Mouse (Mus musculus): ENCODE measurements around the gene Vnn1. TPM values are rescaled to one million over a fixed set of nuclear protein-coding genes. Genes with fewer than 3 reads are reported as not detected.

Vnn1 gene
- 2.1 and 2.3 TPM in 2 replicates for polyA plus RNA-seq (2015; fragmentation: Nextera tagmentation; extraction: Ambion mirVana)

GRCm38 (mm10) chr10:23894601-23895349 is at the start of gene Vnn1:
Vnn1 (plus strand) TSS chr10:23894688.
- no peaks in the 10 kb centered on the region for H3K9me3 ChIP-seq (replicated peaks)
- no peaks in the 10 kb centered on the region for H3K36me3 ChIP-seq (replicated peaks)
- no peak within 1 kb of the TSS for H3K27ac ChIP-seq (replicated peaks)
- H3K4me2 ChIP-seq = peak within 1 kb of the TSS; percentile 46
- H3K27me3 ChIP-seq = no peaks in the 10 kb centered on the region
- H3K9ac ChIP-seq = no peak within 1 kb of the TSS
- WGBS (ENCODE audit: insufficient replicate concordance) = 29% methylated on average over 21 of the region's 21 CpGs
- ATAC-seq (ENCODE audit: insufficient read depth) = no peak
- H3K4me1 ChIP-seq (replicated peaks) = no peaks in the 10 kb centered on the region; the same call in 1 of the 2 replicates
- no peak within 1 kb of the TSS for H3K4me3 ChIP-seq (replicated peaks)

GRCm38 (mm10) chr10:23851228-23851912 is 43.1 kb upstream of the Vnn1 start, which contains the start of gene Vnn3:
Vnn3 (plus strand) TSS chr10:23851462.
- Histone ChIP-seq H3K27ac (replicated peaks) (no peak within 1 kb of the TSS), H3K4me2 (no peak within 1 kb of the TSS), H3K9ac (no peak within 1 kb of the TSS), H3K36me3 (replicated peaks) (no peaks in the 10 kb centered on the region), H3K9me3 (replicated peaks) (no peaks in the 10 kb centered on the region), H3K4me3 (replicated peaks) (no peak within 1 kb of the TSS), H3K27me3 (no peaks in the 10 kb centered on the region), H3K4me1 (replicated peaks) (no peaks in the 10 kb centered on the region; the same call in 1 of the 2 replicates)
- 52% methylated on average over 4 of the region's 4 CpGs for WGBS (ENCODE audit: insufficient replicate concordance)
- peak; percentile 37; the same call in 1 of the 2 replicates for ATAC-seq (ENCODE audit: insufficient read depth)

DNA sequence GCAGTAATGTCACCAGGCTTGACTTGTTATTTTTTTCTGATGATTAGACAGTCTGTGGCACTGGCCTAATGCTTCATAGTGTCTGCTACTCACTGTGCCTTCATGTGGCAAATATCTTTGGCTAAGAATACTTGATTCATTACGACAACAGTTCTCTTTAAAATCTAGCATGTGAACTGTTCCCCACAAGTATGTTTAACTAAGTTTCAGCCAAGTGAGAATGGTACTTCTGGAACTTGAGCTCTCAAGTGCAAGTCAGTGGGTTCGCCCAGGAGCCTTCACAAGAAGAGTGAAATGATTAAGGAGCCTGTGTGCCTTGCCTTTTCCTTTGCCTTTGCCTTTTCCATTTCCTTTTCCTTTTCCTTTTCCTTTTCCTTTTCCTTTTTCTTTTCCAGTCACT is 42.4 kb upstream of the Vnn1 start:
- no peak overlapping the region for H3K9ac ChIP-seq
- no peak for ATAC-seq (ENCODE audit: insufficient read depth)
- no peak overlapping the region for H3K4me3 ChIP-seq (replicated peaks)

DNA sequence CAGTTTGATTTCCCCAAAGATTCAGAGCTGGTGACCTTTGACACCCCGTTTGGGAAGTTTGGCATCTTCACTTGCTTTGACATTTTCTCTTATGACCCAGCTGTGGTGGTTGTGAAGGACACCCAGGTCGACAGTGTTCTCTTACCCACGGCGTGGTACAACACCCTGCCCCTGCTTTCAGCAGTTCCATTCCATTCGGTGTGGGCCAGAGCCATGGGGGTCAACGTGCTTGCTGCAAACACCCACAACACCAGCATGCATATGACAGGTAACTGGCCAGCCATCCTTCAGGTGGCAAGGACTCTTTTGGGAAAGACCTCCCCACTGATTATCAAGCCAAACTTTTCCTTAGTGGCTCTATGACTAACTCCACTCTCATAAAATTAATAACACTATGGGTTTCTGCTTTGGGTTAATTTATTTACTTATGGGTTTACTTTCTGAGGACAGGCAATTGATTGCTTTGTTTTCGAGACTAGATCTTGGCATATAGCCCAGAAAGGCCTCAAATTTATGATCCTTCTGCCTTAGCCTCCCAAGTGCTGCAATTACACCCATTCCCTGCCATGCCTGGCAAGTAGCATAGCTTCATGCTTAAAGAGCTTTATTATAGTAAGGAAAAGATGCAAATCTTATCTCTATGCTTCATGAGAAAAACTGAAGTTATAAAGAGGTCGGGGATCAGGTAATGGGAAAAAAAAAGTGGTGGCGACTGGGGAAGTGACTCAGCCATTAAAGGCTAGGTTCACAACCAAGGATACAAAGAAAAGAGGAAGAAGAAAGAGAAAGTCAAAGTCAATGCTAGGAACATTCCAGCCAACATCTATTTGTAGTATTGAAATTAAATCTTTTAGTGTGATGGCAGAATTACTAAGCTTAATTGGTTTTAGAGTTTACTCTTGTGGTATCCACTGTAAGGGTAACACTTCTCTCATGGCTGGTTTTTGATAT is 29.9 kb upstream of the Vnn1 start:
- Histone ChIP-seq H3K4me1 (replicated peaks) (no peaks in the 10 kb centered on the region), H3K4me2 (no peak overlapping the region), H3K27me3 (no peaks in the 10 kb centered on the region), H3K27ac (replicated peaks) (no peak overlapping the region), H3K36me3 (replicated peaks) (no peaks in the 10 kb centered on the region), H3K9ac (no peak overlapping the region), H3K4me3 (replicated peaks) (no peak overlapping the region), H3K9me3 (replicated peaks) (no peaks in the 10 kb centered on the region)
- no peak for ATAC-seq (ENCODE audit: insufficient read depth)
- WGBS (ENCODE audit: insufficient replicate concordance) = 51% methylated on average over 9 of the region's 9 CpGs

More for the DNA sequence above, 42.4 kb upstream of the Vnn1 start:
- H3K36me3 ChIP-seq (replicated peaks) = no peaks in the 10 kb centered on the region
- H3K4me2 ChIP-seq = no peak overlapping the region
- no peaks in the 10 kb centered on the region for H3K9me3 ChIP-seq (replicated peaks)
- no peaks in the 10 kb centered on the region; the same call in 1 of the 2 replicates for H3K4me1 ChIP-seq (replicated peaks)
- no peak overlapping the region for H3K27ac ChIP-seq (replicated peaks)
- WGBS (ENCODE audit: insufficient replicate concordance) = 62% methylated on average over 2 of the region's 2 CpGs
- no peaks in the 10 kb centered on the region for H3K27me3 ChIP-seq

- H3K27ac ChIP-seq (replicated peaks) = no peak overlapping the region
- no peak for ATAC-seq (ENCODE audit: insufficient read depth)
- no peaks in the 10 kb centered on the region for H3K4me1 ChIP-seq (replicated peaks)
- H3K36me3 ChIP-seq (replicated peaks) = no peaks in the 10 kb centered on the region
- no peak overlapping the region for H3K4me3 ChIP-seq (replicated peaks)
- no peak overlapping the region for H3K9ac ChIP-seq
- no peak overlapping the region for H3K4me2 ChIP-seq
- 67% methylated on average over 6 of the region's 6 CpGs for WGBS (ENCODE audit: insufficient replicate concordance)
- H3K27me3 ChIP-seq = no peaks in the 10 kb centered on the region
- no peaks in the 10 kb centered on the region for H3K9me3 ChIP-seq (replicated peaks)
These were observed 13.8 kb upstream of the Vnn1 start for GRCm38 (mm10) chr10:23880695-23881094.

DNA sequence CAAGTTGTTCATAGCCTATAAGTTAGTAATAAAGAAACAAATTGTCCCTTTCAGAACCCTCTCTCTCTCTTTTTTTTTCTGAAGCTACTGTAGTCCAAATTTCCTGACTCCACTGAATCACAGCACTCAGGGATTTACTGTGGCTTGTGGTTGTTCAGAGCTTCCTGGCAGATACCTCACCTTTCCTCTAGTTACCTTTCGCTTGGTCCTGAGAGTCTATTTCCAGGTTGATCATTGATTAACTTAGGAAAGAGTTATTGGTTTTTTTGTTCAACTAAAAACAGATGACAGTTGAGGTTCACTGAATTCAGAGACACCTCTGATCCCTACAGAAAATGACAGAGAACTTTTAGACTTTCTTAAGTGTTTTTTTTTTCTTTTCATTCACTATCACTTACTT is 9.6 kb upstream of the Vnn1 start:
- Histone ChIP-seq H3K36me3 (replicated peaks) (no peaks in the 10 kb centered on the region), H3K4me1 (replicated peaks) (no peaks in the 10 kb centered on the region), H3K9ac (no peak overlapping the region), H3K4me2 (no peak overlapping the region), H3K27me3 (no peaks in the 10 kb centered on the region), H3K4me3 (replicated peaks) (no peak overlapping the region), H3K27ac (replicated peaks) (no peak overlapping the region), H3K9me3 (replicated peaks) (no peaks in the 10 kb centered on the region)
- 50% methylated on average over 1 of the region's 1 CpGs for WGBS (ENCODE audit: insufficient replicate concordance)
- no peak for ATAC-seq (ENCODE audit: insufficient read depth)

DNA sequence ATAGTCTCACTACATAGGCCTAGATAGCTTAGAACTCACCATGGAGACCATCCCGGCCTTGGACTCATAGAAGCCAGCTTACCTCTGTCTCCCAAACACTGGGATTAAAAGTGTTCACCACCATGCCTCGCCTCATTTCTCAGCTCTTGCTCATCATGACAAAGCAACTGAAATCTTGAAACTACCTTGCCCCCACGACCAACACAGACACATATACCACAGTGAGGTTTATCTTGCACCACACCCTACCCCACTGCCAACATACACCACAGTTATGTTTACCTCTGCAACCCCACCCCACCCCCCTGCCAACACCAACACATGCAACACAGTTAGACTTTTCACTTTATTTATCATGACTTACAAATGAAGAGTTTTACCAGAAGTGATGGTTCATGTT is 8.4 kb upstream of the Vnn1 start:
- Histone ChIP-seq H3K9ac (no peak overlapping the region), H3K27ac (replicated peaks) (no peak overlapping the region), H3K4me2 (no peak overlapping the region), H3K27me3 (no peaks in the 10 kb centered on the region), H3K4me1 (replicated peaks) (no peaks in the 10 kb centered on the region), H3K4me3 (replicated peaks) (no peak overlapping the region), H3K36me3 (replicated peaks) (no peaks in the 10 kb centered on the region), H3K9me3 (replicated peaks) (no peaks in the 10 kb centered on the region)
- ATAC-seq (ENCODE audit: insufficient read depth) = no peak
- 37% methylated on average over 3 of the region's 3 CpGs for WGBS (ENCODE audit: insufficient replicate concordance)

DNA sequence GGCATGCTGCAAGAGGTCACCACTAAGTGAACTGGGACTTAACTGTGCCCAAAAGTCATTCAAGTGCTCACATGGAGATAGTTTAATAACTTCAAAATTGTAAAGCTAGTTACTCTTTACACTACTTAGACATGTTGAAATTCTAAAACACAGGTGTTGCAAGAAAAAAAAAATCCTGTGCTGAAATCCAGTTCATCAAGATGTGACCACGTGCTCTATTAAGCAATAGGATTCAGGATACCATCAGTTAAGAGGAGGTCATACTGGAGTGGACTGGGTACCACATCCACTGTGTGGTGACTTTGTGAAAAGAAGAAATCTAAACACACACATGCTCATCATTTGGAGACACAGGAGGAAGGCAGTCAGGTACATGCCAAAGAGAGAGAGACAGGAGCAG is 1.5 kb upstream of the Vnn1 start:
- no peak overlapping the region for H3K4me3 ChIP-seq (replicated peaks)
- no peaks in the 10 kb centered on the region for H3K9me3 ChIP-seq (replicated peaks)
- no peaks in the 10 kb centered on the region; the same call in 1 of the 2 replicates for H3K4me1 ChIP-seq (replicated peaks)
- 54% methylated on average over 1 of the region's 1 CpGs for WGBS (ENCODE audit: insufficient replicate concordance)
- H3K27me3 ChIP-seq = no peaks in the 10 kb centered on the region
- no peak overlapping the region for H3K4me2 ChIP-seq
- H3K27ac ChIP-seq (replicated peaks) = no peak overlapping the region
- ATAC-seq (ENCODE audit: insufficient read depth) = no peak
- no peaks in the 10 kb centered on the region for H3K36me3 ChIP-seq (replicated peaks)
- no peak overlapping the region for H3K9ac ChIP-seq

DNA sequence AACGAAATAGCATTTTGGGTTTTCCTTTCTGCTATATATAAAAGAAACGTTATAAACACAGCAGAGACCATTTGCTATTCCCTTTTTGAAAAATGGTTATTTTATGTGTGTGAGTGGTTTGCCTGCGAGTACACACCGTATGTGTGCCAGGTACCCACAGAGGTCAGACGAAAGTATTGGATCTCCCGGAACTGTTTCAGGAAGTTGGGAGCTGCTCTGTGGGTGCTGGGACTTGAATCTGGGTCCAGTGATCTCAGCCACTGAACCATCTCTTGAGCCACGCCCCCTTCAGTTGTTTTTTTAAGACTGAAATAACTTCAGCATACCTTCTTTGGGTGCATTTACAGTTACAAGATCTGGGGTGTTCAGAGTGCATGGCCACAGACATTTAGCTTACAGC is 888 bp downstream of the Vnn1 start:
- Histone ChIP-seq H3K27ac (replicated peaks) (no peak overlapping the region), H3K36me3 (replicated peaks) (no peaks in the 10 kb centered on the region), H3K4me3 (replicated peaks) (no peak overlapping the region), H3K4me1 (replicated peaks) (no peaks in the 10 kb centered on the region; the same call in 1 of the 2 replicates), H3K9me3 (replicated peaks) (no peaks in the 10 kb centered on the region), H3K9ac (no peak overlapping the region), H3K27me3 (no peaks in the 10 kb centered on the region), H3K4me2 (no peak overlapping the region)
- no peak for ATAC-seq (ENCODE audit: insufficient read depth)
- WGBS (ENCODE audit: insufficient replicate concordance) = 52% methylated on average over 7 of the region's 7 CpGs

DNA sequence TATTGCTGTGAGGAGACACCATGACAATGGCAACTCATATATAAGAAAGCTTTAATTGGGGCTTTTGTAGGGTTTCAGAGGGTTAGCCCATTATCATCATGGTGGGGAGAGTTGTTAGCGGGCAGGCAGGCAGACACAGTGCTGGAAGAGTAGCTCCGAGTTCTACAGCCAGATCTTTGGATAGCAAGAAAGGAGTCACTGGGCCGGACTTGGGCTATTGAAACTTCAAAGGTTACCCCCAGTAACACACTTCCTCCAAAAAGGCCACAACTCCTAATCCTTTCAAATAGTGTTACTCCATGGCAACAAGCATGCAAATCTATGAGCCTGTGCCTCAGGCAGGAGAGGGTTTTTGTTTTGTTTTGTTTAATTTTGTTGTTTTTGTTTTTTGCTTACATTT is 6.6 kb downstream of the Vnn1 start:
- Histone ChIP-seq H3K4me3 (replicated peaks) (no peak overlapping the region), H3K9ac (no peak overlapping the region), H3K36me3 (replicated peaks) (no peaks in the 10 kb centered on the region), H3K27me3 (no peaks in the 10 kb centered on the region), H3K27ac (replicated peaks) (no peak overlapping the region), H3K9me3 (replicated peaks) (no peaks in the 10 kb centered on the region), H3K4me1 (replicated peaks) (no peaks in the 10 kb centered on the region), H3K4me2 (no peak overlapping the region)
- WGBS (ENCODE audit: insufficient replicate concordance) = 64% methylated on average over 3 of the region's 3 CpGs
- ATAC-seq (ENCODE audit: insufficient read depth) = no peak

GRCm38 (mm10) chr10:23905661-23906060 is 11.2 kb downstream of the Vnn1 start:
- WGBS (ENCODE audit: insufficient replicate concordance) = 70% methylated on average over 1 of the region's 1 CpGs
- no peak for ATAC-seq (ENCODE audit: insufficient read depth)
- Histone ChIP-seq H3K4me3 (replicated peaks) (no peak overlapping the region), H3K27me3 (no peaks in the 10 kb centered on the region), H3K27ac (replicated peaks) (no peak overlapping the region), H3K9ac (no peak overlapping the region), H3K9me3 (replicated peaks) (no peaks in the 10 kb centered on the region), H3K4me1 (replicated peaks) (no peaks in the 10 kb centered on the region), H3K36me3 (replicated peaks) (no peaks in the 10 kb centered on the region), H3K4me2 (no peak overlapping the region)
